Mouse (Mus musculus) hindbrain, postnatal 0 days (tissue): ENCODE data around the gene Prkca. TPM values are rescaled to one million over a fixed set of nuclear protein-coding genes. Genes with fewer than 3 reads are reported as not detected.
A peak's percentile ranks its signal among the peaks of the same experiment; 100 is the strongest.

Experiments used
- ATAC-seq: fragments of 200-750 bp; cut with Nextera tagmentation; 2 replicates; pipeline ENCODE4 v1.8.0; 2017; ENCODE audit warnings: mild to moderate bottlenecking, moderate TSS enrichment, moderate library complexity
- DNase-seq: peaks from one replicate; pipeline ENCODE4 v3.0.0-alpha.2; 2015; ENCODE audit warnings: low spot score
- H3K27ac ChIP-seq: fragments of 300-500 bp; sonication (generic); 2 replicates; pipeline ENCODE4 v1.5.1; 2014; ENCODE audit warnings: mild to moderate bottlenecking
- H3K27me3 ChIP-seq: fragments of 300-500 bp; sonication (generic); 2 replicates; pipeline ENCODE4 v1.6.1; 2014; ENCODE audit warnings: low read length, mixed read lengths; ENCODE audit not compliant: insufficient read depth
- H3K36me3 ChIP-seq: fragments of 300-500 bp; sonication (generic); 2 replicates; pipeline ENCODE4 v1.6.1; 2014; ENCODE audit warnings: low read length, mixed read lengths; ENCODE audit not compliant: insufficient read depth
- H3K4me1 ChIP-seq: fragments of 300-500 bp; sonication (generic); 2 replicates; pipeline ENCODE4 v1.6.1; 2014; ENCODE audit warnings: antibody characterized with exemption, low read length, mixed read lengths; ENCODE audit not compliant: insufficient read depth
- H3K4me2 ChIP-seq: fragments of 300-500 bp; sonication (generic); 2 replicates; pipeline ENCODE4 v1.6.1; 2014; ENCODE audit warnings: low read depth, mild to moderate bottlenecking, low read length, moderate library complexity, mixed read lengths
- H3K4me3 ChIP-seq: fragments of 300-500 bp; sonication (generic); 2 replicates; pipeline ENCODE4 v1.5.1; 2014; ENCODE audit warnings: low read length
- H3K9ac ChIP-seq: fragments of 300-500 bp; sonication (generic); replicated peaks from 2 replicates; pipeline ENCODE4 v1.6.1; 2014; ENCODE audit warnings: mild to moderate bottlenecking, low read length, moderate library complexity, mixed read lengths
- H3K9me3 ChIP-seq: fragments of 300-500 bp; sonication (generic); 2 replicates; pipeline ENCODE4 v1.6.1; 2016; ENCODE audit warnings: low read length, mixed read lengths
- CTCF ChIP-seq: IDR thresholded peaks from 2 replicates; pipeline ENCODE4 v1.5.1; 2016; ENCODE audit warnings: antibody characterized with exemption, control low read depth, low read depth
- WGBS: fragments of 180-500 bp; shearing (Covaris S2); extraction: QIAGEN DNeasy Blood & Tissue Kit; methylation state at CpG from one replicate; pipeline ENCODE4 v1.1.7; 2014; 5-methylcytosine and 5-hydroxymethylcytosine counted together
- polyA plus RNA-seq: library from polyadenylated mRNA; unstranded; fragments of >200 nt; fragmentation: Nextera tagmentation; extraction: Ambion mirVana; gene quantifications from 2 replicates; pipeline ENCODE4 v1.2.1, GENCODE M21; 2015
- total RNA-seq: library from RNA; depleted of rRNA; stranded (reverse); fragments of >200 nt; gene quantifications from 2 replicates; pipeline ENCODE4 v1.2.3, GENCODE M21; 2014

Prkca gene
- total and polyA plus RNA-seq, 2 experiments from 2014 or later: 8.0 to 25.0 TPM

- no peak for TF ChIP-seq CTCF
- Histone ChIP-seq H3K36me3 (no peaks in the 10 kb centered on the region), H3K4me1 (peaks cover 39% of the 10 kb centered on the region), H3K9ac (no peak overlapping the region; the same call in 1 of the 2 replicates), H3K4me2 (no peak overlapping the region), H3K27me3 (no peaks in the 10 kb centered on the region), H3K9me3 (no peaks in the 10 kb centered on the region), H3K27ac (peak overlapping the region; percentile 54), H3K4me3 (no peak overlapping the region)
- ATAC-seq: no peak
- WGBS: 59% methylated on average over 6 of the region's 6 CpGs
- no peak for DNase-seq
These were observed 120.6 kb downstream of the Prkca start for GRCm38 (mm10) chr11:108223154-108223553.

- no peaks in the 10 kb centered on the region for H3K9me3 ChIP-seq
- H3K4me1 ChIP-seq: peaks cover 39% of the 10 kb centered on the region
- peak overlapping the region; percentile 54 for H3K27ac ChIP-seq
- H3K9ac ChIP-seq: no peak overlapping the region
- WGBS: 56% methylated on average over 8 of the region's 8 CpGs
- no peak for TF ChIP-seq CTCF
- ATAC-seq: peak; percentile 27; the same call in 1 of the 2 replicates
- DNase-seq: no peak
- H3K4me2 ChIP-seq: no peak overlapping the region
- no peaks in the 10 kb centered on the region for H3K27me3 ChIP-seq
- H3K36me3 ChIP-seq: no peaks in the 10 kb centered on the region
- H3K4me3 ChIP-seq: no peak overlapping the region
These were observed 121.1 kb downstream of the Prkca start for GRCm38 (mm10) chr11:108222616-108223015.

- Histone ChIP-seq H3K4me1 (peaks cover 39% of the 10 kb centered on the region), H3K4me3 (no peak overlapping the region), H3K4me2 (no peak overlapping the region), H3K9ac (no peak overlapping the region), H3K36me3 (no peaks in the 10 kb centered on the region), H3K27ac (peak overlapping the region; percentile 9), H3K27me3 (no peaks in the 10 kb centered on the region), H3K9me3 (no peaks in the 10 kb centered on the region)
- 56% methylated on average over 3 of the region's 3 CpGs for WGBS
- no peak for TF ChIP-seq CTCF
- no peak for DNase-seq
- no peak for ATAC-seq
These were observed 121.7 kb downstream of the Prkca start for GRCm38 (mm10) chr11:108222026-108222425.

- no peak for TF ChIP-seq CTCF
- Histone ChIP-seq H3K9ac (no peak overlapping the region), H3K4me1 (peaks cover 39% of the 10 kb centered on the region), H3K9me3 (no peaks in the 10 kb centered on the region), H3K4me3 (no peak overlapping the region), H3K36me3 (no peaks in the 10 kb centered on the region), H3K27me3 (no peaks in the 10 kb centered on the region), H3K4me2 (no peak overlapping the region), H3K27ac (peak overlapping the region; percentile 9; the same call in 1 of the 2 replicates)
- peak; percentile 68 for DNase-seq
- ATAC-seq: peak; percentile 41; the same call in 1 of the 2 replicates
- WGBS: 52% methylated on average over 13 of the region's 13 CpGs
These were observed 122.4 kb downstream of the Prkca start for GRCm38 (mm10) chr11:108221124-108221835.

GRCm38 (mm10) chr11:108220605-108221004 lies 123.1 kb downstream of the Prkca start:
- H3K27me3 ChIP-seq: no peaks in the 10 kb centered on the region
- H3K9ac ChIP-seq: no peak overlapping the region
- TF ChIP-seq CTCF: no peak
- no peaks in the 10 kb centered on the region for H3K36me3 ChIP-seq
- 71% methylated on average over 5 of the region's 5 CpGs for WGBS
- H3K4me3 ChIP-seq: no peak overlapping the region
- H3K4me2 ChIP-seq: no peak overlapping the region
- H3K4me1 ChIP-seq: peaks cover 44% of the 10 kb centered on the region
- no peak overlapping the region for H3K27ac ChIP-seq
- no peaks in the 10 kb centered on the region for H3K9me3 ChIP-seq
- ATAC-seq (no peak), DNase-seq (no peak)

- H3K4me2 ChIP-seq: no peak overlapping the region
- H3K9me3 ChIP-seq: no peaks in the 10 kb centered on the region
- no peak for TF ChIP-seq CTCF
- ATAC-seq: no peak
- H3K9ac ChIP-seq: no peak overlapping the region
- H3K4me3 ChIP-seq: no peak overlapping the region
- H3K27me3 ChIP-seq: no peaks in the 10 kb centered on the region
- H3K4me1 ChIP-seq: peaks cover 18% of the 10 kb centered on the region
- no peak for DNase-seq
- no peaks in the 10 kb centered on the region for H3K36me3 ChIP-seq
- WGBS: 75% methylated on average over 8 of the region's 8 CpGs
- no peak overlapping the region for H3K27ac ChIP-seq
These were observed 126.7 kb downstream of the Prkca start for GRCm38 (mm10) chr11:108217043-108217442.

- no peaks in the 10 kb centered on the region for H3K36me3 ChIP-seq
- 69% methylated on average over 7 of the region's 7 CpGs for WGBS
- 0 out of 2 replicates have a peak overlapping the region, but pooled peaks have one; percentile 11 for H3K27ac ChIP-seq
- no peak overlapping the region for H3K9ac ChIP-seq
- TF ChIP-seq CTCF: no peak
- H3K4me2 ChIP-seq: no peak overlapping the region
- no peaks in the 10 kb centered on the region for H3K9me3 ChIP-seq
- H3K4me1 ChIP-seq: peaks cover 13% of the 10 kb centered on the region
- H3K27me3 ChIP-seq: no peaks in the 10 kb centered on the region
- no peak overlapping the region for H3K4me3 ChIP-seq
- no peak for DNase-seq
- no peak for ATAC-seq
These were observed 127.7 kb downstream of the Prkca start for GRCm38 (mm10) chr11:108216064-108216463.
